Mouse (Mus musculus) thymus, adult 2 months (tissue): ENCODE measurements around the gene Gal3st2b. TPM values are rescaled to one million over a fixed set of nuclear protein-coding genes. Genes with fewer than 3 reads are reported as not detected.
"Not testable (repeated sequence)": the region's sequence is repeated elsewhere in the genome, so short reads cannot be mapped to it uniquely, and the experiment has no call there.

Experiments
- DNase-seq: peaks from one replicate; pipeline ENCODE4 v3.0.0; 2021
- H3K27ac ChIP-seq: fragments of 200-500 bp; 2 replicates; pipeline ENCODE4 v1.5.1; 2012; ENCODE audit warnings: low read length, control low read depth; ENCODE audit not compliant: control insufficient read depth, insufficient read depth
- H3K27me3 ChIP-seq: fragments of 200-500 bp; 2 replicates; pipeline ENCODE4 v1.6.1; 2012; ENCODE audit warnings: mild to moderate bottlenecking, low read length, moderate library complexity, mixed read lengths; ENCODE audit not compliant: control insufficient read depth, insufficient read depth
- H3K36me3 ChIP-seq: fragments of 200-500 bp; 2 replicates; pipeline ENCODE4 v1.6.1; 2012; ENCODE audit warnings: mild to moderate bottlenecking, low read length, moderate library complexity; ENCODE audit not compliant: control insufficient read depth, insufficient read depth
- H3K4me1 ChIP-seq: fragments of 200-500 bp; replicated peaks from 2 replicates; pipeline ENCODE4 v1.6.1; 2012; ENCODE audit warnings: low read length; ENCODE audit not compliant: control insufficient read depth, insufficient read depth
- H3K4me3 ChIP-seq: fragments of 200-500 bp; 2 replicates; pipeline ENCODE4 v1.5.1; 2012; ENCODE audit warnings: mild to moderate bottlenecking, low read length, control low read depth, moderate library complexity; ENCODE audit not compliant: control insufficient read depth, insufficient read depth
- WGBS: fragments of 180-500 bp; shearing (Covaris S2); methylation state at CpG from one replicate; pipeline ENCODE4 v1.1.7; 2018; 5-methylcytosine and 5-hydroxymethylcytosine counted together
- polyA plus RNA-seq: library from polyadenylated mRNA; depleted of rRNA; stranded (reverse); fragments of >200 nt; gene quantifications from 2 replicates; pipeline ENCODE4 v1.2.3, GENCODE M21; 2012; rRNA removed

The Gal3st2b gene
- 2.5 and 2.6 TPM in 2 replicates for polyA plus RNA-seq

DNA sequence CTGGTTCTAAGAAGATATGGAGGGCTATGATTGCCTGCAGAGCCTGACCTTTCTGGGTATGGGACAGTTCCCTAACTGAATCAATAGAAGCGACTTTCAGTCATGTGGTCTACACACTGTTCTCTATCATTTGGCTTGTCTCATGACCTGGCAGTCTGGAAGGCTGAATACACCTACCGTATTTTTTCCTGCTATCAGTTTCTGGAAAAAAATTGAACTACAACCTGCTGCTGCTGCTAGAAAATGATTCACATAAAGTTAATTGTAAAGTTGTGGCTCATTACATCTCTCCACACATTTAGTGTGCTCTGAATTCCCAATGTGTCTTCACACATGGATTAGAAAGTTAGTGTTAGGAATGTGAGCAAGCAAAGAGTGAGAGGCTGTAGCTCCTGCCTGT is at the start of gene Gal3st2b:
Gene Gal3st2b (plus strand): TSS at position 301 of the 400 bp plus-strand sequence.
- H3K27me3 ChIP-seq = not testable (repeated sequence)
- WGBS = 91% methylated on average over 2 of the region's 2 CpGs

DNA sequence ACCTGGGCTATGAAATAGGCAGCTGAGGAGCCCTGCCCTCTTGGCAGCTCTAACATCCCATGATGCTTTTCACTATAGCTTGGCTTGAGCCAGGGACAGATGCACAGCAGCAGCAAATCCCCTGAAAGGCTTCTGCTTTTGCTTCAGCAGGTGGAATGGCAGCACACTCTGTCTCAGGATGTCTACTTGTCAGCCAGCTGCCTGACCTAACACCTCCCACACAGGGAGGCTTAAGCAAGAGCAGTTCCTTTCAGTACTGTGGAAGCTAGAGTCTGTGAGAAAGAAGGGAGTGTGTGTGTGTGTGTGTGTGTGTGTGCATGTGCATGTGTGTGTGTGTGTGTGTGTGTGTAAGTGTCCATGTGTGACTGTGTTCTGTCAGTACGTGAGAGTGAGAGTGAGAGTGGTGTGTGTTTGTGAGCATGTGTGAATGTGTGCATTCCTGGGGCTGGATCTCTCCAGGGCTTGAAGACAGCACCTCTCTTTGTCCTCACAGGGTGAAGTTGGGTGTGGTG is 46.5 kb upstream of the Gal3st2b start:
- H3K4me1 ChIP-seq, DNase-seq, H3K27me3 ChIP-seq, H3K4me3 ChIP-seq, H3K36me3 ChIP-seq, H3K27ac ChIP-seq: not testable (repeated sequence)
- 63% methylated on average over 1 of the region's 1 CpGs for WGBS

More for the DNA sequence above, at the start of gene Gal3st2b:
- not testable (repeated sequence) for H3K27ac ChIP-seq, H3K4me3 ChIP-seq, H3K4me1 ChIP-seq, H3K36me3 ChIP-seq, DNase-seq

DNA sequence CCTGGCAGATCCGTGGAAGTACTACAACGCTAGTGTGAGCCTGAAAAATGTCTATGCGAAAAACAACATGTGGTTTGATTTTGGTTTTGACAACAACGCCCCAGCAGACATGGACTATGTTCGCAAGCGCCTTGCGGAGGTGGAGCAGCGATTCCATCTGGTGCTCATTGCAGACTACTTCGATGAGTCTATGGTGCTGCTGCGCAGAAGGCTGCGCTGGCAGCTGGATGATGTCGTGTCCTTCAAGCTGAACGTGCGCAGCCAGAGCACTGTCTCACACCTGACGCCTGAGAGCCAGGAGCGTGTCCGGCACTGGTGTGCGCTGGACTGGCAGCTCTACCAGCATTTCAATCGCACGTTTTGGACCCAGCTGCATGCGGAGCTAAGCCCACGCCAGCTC is 43.7 kb upstream of the Gal3st2b start:
- DNase-seq, H3K36me3 ChIP-seq, H3K4me1 ChIP-seq, H3K27me3 ChIP-seq, H3K27ac ChIP-seq, H3K4me3 ChIP-seq: not testable (repeated sequence)
- 96% methylated on average over 17 of the region's 22 CpGs for WGBS

DNA sequence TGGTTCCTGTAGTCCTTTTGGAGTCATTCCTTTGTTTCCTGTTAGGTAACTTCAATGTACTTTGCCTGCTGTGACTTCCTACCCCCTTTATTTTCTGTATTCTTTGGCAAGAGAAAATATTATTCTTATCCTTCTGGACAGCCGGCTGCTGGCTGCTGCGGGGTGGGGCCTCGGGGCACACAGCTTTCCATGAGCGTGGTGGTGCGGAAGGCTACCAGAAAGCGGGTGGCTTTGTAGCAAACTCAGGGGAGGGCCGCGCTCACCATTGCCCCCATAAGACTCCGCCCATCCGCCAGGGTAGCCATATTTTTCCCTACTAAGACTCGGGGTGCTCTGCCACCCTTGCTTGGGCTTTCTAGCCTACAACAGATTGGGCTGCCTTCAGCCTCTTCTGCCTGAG is 36.3 kb upstream of the Gal3st2b start:
- not testable (repeated sequence) for H3K4me3 ChIP-seq, H3K36me3 ChIP-seq, H3K4me1 ChIP-seq, H3K27ac ChIP-seq, H3K27me3 ChIP-seq, DNase-seq
- WGBS = no CpG with 5 or more reads among the region's 11 CpGs

DNA sequence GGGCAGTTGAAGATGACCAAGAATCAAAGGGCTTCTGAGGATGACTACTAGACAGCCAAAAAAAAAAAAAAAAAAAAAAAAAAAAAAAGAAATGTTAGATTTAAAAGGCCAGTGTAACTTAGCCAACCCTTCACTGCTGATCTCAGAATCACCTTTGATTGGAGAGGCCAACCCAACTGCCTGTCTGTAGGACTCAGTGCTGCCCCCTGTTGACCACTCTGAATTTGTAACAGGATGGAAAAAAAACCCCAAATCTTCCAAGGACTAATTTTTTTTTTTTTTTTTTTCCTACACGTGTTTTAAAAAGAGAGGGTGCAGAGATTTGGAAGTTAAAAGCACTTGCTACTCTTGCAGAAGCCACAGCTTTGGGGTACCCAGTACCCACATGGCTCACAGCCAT is 27.2 kb upstream of the Gal3st2b start:
- not testable (repeated sequence) for H3K4me3 ChIP-seq, DNase-seq, H3K27ac ChIP-seq, H3K4me1 ChIP-seq, H3K36me3 ChIP-seq, H3K27me3 ChIP-seq
- 73% methylated on average over 1 of the region's 1 CpGs for WGBS

DNA sequence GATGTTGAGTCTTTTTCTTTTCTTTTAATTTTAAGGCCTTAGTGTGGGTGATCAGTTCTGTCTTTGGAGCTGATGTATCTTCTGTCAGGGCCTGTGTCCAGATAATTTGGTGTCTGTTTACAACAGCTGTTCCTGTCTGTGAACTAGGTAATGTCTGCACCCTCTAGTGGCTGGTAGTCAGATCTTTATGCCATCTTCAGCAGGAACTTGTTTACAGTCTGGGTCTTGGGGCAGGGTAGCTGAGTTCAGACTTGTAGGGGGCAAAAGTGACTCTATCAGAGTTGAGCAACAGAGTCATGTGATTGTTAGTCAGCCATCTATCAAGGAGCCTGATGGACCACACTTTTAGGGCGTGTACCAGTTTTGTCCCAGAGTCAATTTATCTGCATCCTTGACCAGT is 20.7 kb upstream of the Gal3st2b start:
- not testable (repeated sequence) for H3K27ac ChIP-seq, H3K4me3 ChIP-seq, H3K27me3 ChIP-seq, DNase-seq, H3K4me1 ChIP-seq, H3K36me3 ChIP-seq
- no CpG with 5 or more reads among the region's 1 CpGs for whole genome bisulfite sequencing

DNA sequence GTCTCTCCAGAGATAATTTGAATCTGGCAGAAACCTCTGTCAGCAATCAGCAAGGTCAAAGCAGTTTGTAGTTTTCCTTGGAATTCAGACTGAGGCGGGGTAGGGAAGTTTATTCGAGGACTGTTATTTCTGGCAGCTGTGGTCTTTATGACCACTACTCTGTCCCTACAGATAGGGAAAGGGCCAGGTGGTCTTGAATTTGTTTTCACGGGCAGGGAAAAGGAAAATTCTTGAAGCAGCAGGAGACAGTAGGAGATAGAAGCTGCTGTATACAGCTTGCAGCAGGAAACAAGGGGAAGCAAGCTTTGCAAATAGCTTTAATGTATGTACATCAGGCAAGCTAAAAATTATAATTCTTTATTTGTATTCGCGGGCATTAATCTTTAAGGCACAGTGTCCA is 16.8 kb upstream of the Gal3st2b start:
- WGBS = 90% methylated on average over 5 of the region's 5 CpGs
- not testable (repeated sequence) for H3K27me3 ChIP-seq, H3K36me3 ChIP-seq, H3K4me1 ChIP-seq, DNase-seq, H3K27ac ChIP-seq, H3K4me3 ChIP-seq

DNA sequence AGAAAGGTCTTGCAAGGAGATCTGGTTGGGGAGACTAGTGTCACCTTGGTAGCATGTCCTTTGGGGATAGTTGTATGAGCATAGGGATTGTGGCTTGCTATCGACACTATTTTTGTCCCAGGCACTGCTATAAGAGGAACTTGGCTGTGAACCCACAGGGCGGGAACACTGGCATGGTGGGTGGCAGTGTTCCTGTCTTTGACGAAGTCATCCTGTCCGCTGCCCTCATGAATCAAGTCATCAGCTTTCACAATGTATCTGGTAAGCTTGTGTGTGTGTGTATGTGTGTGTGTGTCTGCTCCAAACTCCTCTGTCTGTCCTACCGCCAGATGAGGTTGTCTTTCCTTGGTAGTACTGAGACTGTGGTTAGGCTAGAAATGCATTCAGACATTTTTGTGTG is 11.4 kb upstream of the Gal3st2b start:
- not testable (repeated sequence) for H3K4me1 ChIP-seq, DNase-seq, H3K27ac ChIP-seq, H3K4me3 ChIP-seq, H3K36me3 ChIP-seq, H3K27me3 ChIP-seq
- 36% methylated on average over 3 of the region's 5 CpGs for WGBS

DNA sequence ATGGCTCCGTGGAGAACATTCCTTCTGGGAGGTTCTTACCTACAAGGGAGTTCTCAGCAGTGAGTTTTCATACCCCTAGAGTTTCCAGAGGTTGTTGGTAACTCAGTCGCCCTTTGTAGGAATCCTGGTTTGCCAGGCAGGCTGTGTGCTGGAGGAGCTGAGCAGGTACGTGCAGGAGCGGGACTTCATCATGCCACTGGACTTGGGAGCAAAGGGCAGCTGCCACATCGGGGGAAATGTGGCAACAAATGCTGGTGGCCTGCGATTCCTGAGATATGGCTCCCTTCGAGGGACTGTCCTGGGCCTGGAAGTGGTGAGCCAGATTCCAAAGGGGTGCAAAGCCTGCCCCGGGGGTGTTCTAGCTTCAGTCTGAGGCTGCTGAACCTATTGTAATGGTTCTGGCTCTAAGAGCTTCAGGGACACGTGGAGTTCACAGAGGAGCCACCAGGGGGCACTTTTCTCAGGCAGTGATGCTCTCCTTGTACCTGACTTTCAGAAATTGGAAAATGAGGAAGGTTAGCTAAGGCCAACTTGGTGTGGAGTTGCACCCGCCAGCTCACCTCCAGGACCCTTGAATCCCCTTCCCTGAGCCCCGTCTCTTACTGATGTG is 9.0 kb upstream of the Gal3st2b start:
- DNase-seq = not testable (repeated sequence)
- no CpG with 5 or more reads among the region's 11 CpGs for WGBS

DNA sequence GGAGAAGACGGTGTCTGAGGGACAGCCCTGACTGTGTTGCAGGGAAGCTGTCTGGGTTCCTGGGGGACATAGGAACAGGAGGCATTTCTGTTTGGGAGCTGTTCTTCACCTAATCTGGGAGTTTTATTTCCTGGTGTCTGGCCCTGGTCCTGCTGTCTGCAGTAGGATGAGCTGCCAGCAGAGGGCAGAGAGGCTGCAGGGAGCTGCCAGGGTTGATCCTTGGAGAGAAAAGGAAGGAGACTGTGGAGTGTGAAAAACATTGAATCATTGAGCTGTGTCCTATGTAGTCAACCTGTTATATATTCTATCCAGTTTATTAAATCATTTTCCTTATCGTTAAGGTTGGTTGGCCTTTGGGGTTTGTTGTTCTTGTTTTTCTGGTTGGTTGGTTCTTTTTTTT is 6.2 kb upstream of the Gal3st2b start:
- not testable (repeated sequence) for H3K36me3 ChIP-seq, H3K4me1 ChIP-seq, H3K4me3 ChIP-seq, H3K27ac ChIP-seq, H3K27me3 ChIP-seq, DNase-seq
- WGBS = no CpG with 5 or more reads among the region's 2 CpGs

More for the DNA sequence above, 9.0 kb upstream of the Gal3st2b start:
- H3K4me1 ChIP-seq, H3K27ac ChIP-seq, H3K4me3 ChIP-seq, H3K27me3 ChIP-seq, H3K36me3 ChIP-seq: not testable (repeated sequence)

DNA sequence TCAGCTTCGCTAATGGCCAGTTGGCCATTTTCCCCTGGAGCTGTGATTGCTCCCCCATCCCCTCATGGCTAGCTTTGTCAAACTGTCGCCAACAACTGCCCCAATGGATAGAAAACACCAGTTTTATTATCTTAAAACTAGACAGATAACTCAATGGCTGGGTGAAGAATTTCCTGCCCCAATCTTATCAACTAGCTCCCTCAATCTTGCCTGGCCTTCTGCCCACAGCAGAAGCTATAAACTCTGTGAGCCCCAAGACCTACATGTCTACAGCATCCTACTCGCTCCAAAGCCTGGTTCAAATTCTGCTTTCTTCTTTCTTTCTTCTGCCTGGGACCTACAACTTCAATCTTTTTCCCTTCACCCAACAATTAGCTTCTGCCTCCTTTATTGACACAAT is 951 bp upstream of the Gal3st2b start:
- H3K4me1 ChIP-seq, H3K36me3 ChIP-seq, H3K27me3 ChIP-seq, H3K27ac ChIP-seq, H3K4me3 ChIP-seq, DNase-seq: not testable (repeated sequence)
- 93% methylated on average over 3 of the region's 3 CpGs for WGBS
